Mouse (Mus musculus) liver, adult 2 months (tissue): Measurements from ENCODE around the gene Zkscan16.

ENCODE experiments used
- CTCF ChIP-seq: fragments of 200-500 bp; IDR thresholded peaks from 2 replicates; pipeline ENCODE4 v1.5.1; 2011; ENCODE audit warnings: low read depth, low read length, control low read depth
- POLR2A ChIP-seq: fragments of 200-500 bp; IDR thresholded peaks from 2 replicates; pipeline ENCODE4 v1.6.1; 2011; ENCODE audit warnings: low read length, control low read depth; ENCODE audit not compliant: insufficient read depth; ENCODE audit errors: extremely low read depth

- TF ChIP-seq CTCF (no peak), POLR2A (no peak)
These were observed 29.9 kb upstream of the Zkscan16 start for GRCm38 (mm10) chr4:58913336-58914026.
